Mouse (Mus musculus): Measurements from ENCODE around the gene Cdk10. TPM values are rescaled to one million over a fixed set of nuclear protein-coding genes. Genes with fewer than 3 reads are reported as not detected.
"Not testable (repeated sequence)": the region's sequence is repeated elsewhere in the genome, so short reads cannot be mapped to it uniquely, and the experiment has no call there.

Gene Cdk10
- polyA plus RNA-seq, 1 experiment from 2014 or later: 23.4 TPM

GRCm38 (mm10) chr8:123257114-123257513, 32.5 kb downstream of the Cdk10 start:
- Histone ChIP-seq H3K4me3 (ENCODE audit: low read depth, low read length) (no peak overlapping the region), H3K4me1 (ENCODE audit: insufficient read depth, low read depth, low read length) (peaks cover 10% of the 10 kb centered on the region), H3K9ac (replicated peaks; ENCODE audit: low read depth) (no peak overlapping the region), H3K9me3 (ENCODE audit: low read length) (no peaks in the 10 kb centered on the region), H3K27me3 (replicated peaks; ENCODE audit: insufficient read depth, low read length) (no peaks in the 10 kb centered on the region), H3K4me2 (replicated peaks; ENCODE audit: low read depth, low read length) (no peak overlapping the region), H3K27ac (ENCODE audit: low read length) (no peak overlapping the region), H3K36me3 (ENCODE audit: insufficient read depth, low read length) (peaks cover 38% of the 10 kb centered on the region; the same call in 1 of the 2 replicates)
- 87% methylated on average over 3 of the region's 3 CpGs for WGBS
- no peak for ATAC-seq
- no peak for DNase-seq (ENCODE audit: low spot score)
- TF ChIP-seq CTCF (IDR thresholded peaks at IDR 0.05): no peak
- no peak for TF ChIP-seq EP300 (IDR thresholded peaks at IDR 0.05)

- 87% methylated on average over 7 of the region's 8 CpGs for WGBS
- H3K27ac ChIP-seq (ENCODE audit: low read length); H3K9me3 ChIP-seq (ENCODE audit: low read length); H3K4me2 ChIP-seq (replicated peaks; ENCODE audit: low read depth, low read length); H3K9ac ChIP-seq (replicated peaks; ENCODE audit: low read depth); H3K4me1 ChIP-seq (ENCODE audit: insufficient read depth, low read depth, low read length); H3K27me3 ChIP-seq (replicated peaks; ENCODE audit: insufficient read depth, low read length); H3K4me3 ChIP-seq (ENCODE audit: low read depth, low read length); DNase-seq (ENCODE audit: low spot score); ATAC-seq: not testable (repeated sequence)
- peaks cover 38% of the 10 kb centered on the region; the same call in 1 of the 2 replicates for H3K36me3 ChIP-seq (ENCODE audit: insufficient read depth, low read length)
Observed at GRCm38 (mm10) chr8:123257593-123257992, 33.0 kb downstream of the Cdk10 start.

- H3K4me3 ChIP-seq (ENCODE audit: low read depth, low read length): no peak overlapping the region
- TF ChIP-seq EP300 (IDR thresholded peaks at IDR 0.05): no peak
- no peak for TF ChIP-seq CTCF (IDR thresholded peaks at IDR 0.05)
- no peak overlapping the region for H3K4me2 ChIP-seq (replicated peaks; ENCODE audit: low read depth, low read length)
- 72% methylated on average over 14 of the region's 14 CpGs for WGBS
- H3K4me1 ChIP-seq (ENCODE audit: insufficient read depth, low read depth, low read length): no peaks in the 10 kb centered on the region
- H3K9me3 ChIP-seq (ENCODE audit: low read length): no peaks in the 10 kb centered on the region
- no peak for ATAC-seq
- no peaks in the 10 kb centered on the region for H3K27me3 ChIP-seq (replicated peaks; ENCODE audit: insufficient read depth, low read length)
- no peak overlapping the region for H3K9ac ChIP-seq (replicated peaks; ENCODE audit: low read depth)
- DNase-seq (ENCODE audit: low spot score): no peak
- H3K36me3 ChIP-seq (ENCODE audit: insufficient read depth, low read length): peaks cover 21% of the 10 kb centered on the region
- no peak overlapping the region for H3K27ac ChIP-seq (ENCODE audit: low read length)
Observed at GRCm38 (mm10) chr8:123267926-123268656, 43.4 kb downstream of the Cdk10 start.

DNA sequence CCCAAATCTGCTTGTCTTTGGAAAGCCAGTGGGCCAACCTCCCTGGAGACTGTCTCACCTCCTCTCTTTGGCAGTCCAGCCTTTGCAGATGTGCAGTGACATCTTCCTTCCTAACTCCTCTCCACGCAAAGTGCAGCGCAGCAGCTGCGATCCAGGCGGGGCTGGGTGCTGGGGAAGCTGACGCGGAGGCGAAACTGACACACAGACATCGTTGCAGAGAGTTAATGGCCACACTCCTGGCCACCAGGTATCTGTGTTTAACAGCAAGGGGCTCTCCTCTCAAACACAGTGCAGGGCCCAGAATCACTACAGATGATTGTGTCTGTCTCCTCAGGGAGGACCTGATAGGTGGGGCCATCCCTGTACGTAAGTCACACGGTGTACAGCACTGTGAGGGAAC, 46.5 kb downstream of the Cdk10 start:
- H3K4me2 ChIP-seq (replicated peaks; ENCODE audit: low read depth, low read length): no peak overlapping the region
- DNase-seq (ENCODE audit: low spot score) (no peak), ATAC-seq (no peak)
- H3K27me3 ChIP-seq (replicated peaks; ENCODE audit: insufficient read depth, low read length): no peaks in the 10 kb centered on the region
- no peak overlapping the region for H3K27ac ChIP-seq (ENCODE audit: low read length)
- no peak for TF ChIP-seq CTCF (IDR thresholded peaks at IDR 0.05)
- no peak for TF ChIP-seq EP300 (IDR thresholded peaks at IDR 0.05)
- no peak overlapping the region for H3K4me3 ChIP-seq (ENCODE audit: low read depth, low read length)
- peaks cover 21% of the 10 kb centered on the region for H3K36me3 ChIP-seq (ENCODE audit: insufficient read depth, low read length)
- WGBS: 88% methylated on average over 10 of the region's 10 CpGs
- no peak overlapping the region for H3K9ac ChIP-seq (replicated peaks; ENCODE audit: low read depth)
- no peaks in the 10 kb centered on the region for H3K9me3 ChIP-seq (ENCODE audit: low read length)
- no peaks in the 10 kb centered on the region for H3K4me1 ChIP-seq (ENCODE audit: insufficient read depth, low read depth, low read length)

- Histone ChIP-seq H3K4me1 (ENCODE audit: insufficient read depth, low read depth, low read length) (no peaks in the 10 kb centered on the region), H3K9ac (replicated peaks; ENCODE audit: low read depth) (no peak overlapping the region), H3K4me3 (ENCODE audit: low read depth, low read length) (no peak overlapping the region), H3K27me3 (replicated peaks; ENCODE audit: insufficient read depth, low read length) (no peaks in the 10 kb centered on the region), H3K27ac (ENCODE audit: low read length) (no peak overlapping the region), H3K36me3 (ENCODE audit: insufficient read depth, low read length) (peaks cover 15% of the 10 kb centered on the region), H3K9me3 (ENCODE audit: low read length) (no peaks in the 10 kb centered on the region), H3K4me2 (replicated peaks; ENCODE audit: low read depth, low read length) (no peak overlapping the region)
- no peak for ATAC-seq
- no peak for DNase-seq (ENCODE audit: low spot score)
- 49% methylated on average over 4 of the region's 4 CpGs for WGBS
- TF ChIP-seq CTCF (IDR thresholded peaks at IDR 0.05) (no peak), EP300 (IDR thresholded peaks at IDR 0.05) (no peak)
Observed at GRCm38 (mm10) chr8:123271901-123272300, 47.3 kb downstream of the Cdk10 start.

- no peaks in the 10 kb centered on the region for H3K9me3 ChIP-seq (ENCODE audit: low read length)
- DNase-seq (ENCODE audit: low spot score) (no peak), ATAC-seq (no peak)
- peaks cover 6% of the 10 kb centered on the region; the same call in 1 of the 2 replicates for H3K36me3 ChIP-seq (ENCODE audit: insufficient read depth, low read length)
- 85% methylated on average over 5 of the region's 5 CpGs for whole genome bisulfite sequencing
- H3K27me3 ChIP-seq (replicated peaks; ENCODE audit: insufficient read depth, low read length): no peaks in the 10 kb centered on the region
- H3K4me1 ChIP-seq (ENCODE audit: insufficient read depth, low read depth, low read length): no peaks in the 10 kb centered on the region
- H3K4me2 ChIP-seq (replicated peaks; ENCODE audit: low read depth, low read length): no peak overlapping the region
- H3K27ac ChIP-seq (ENCODE audit: low read length): no peak overlapping the region
- H3K4me3 ChIP-seq (ENCODE audit: low read depth, low read length): no peak overlapping the region
- TF ChIP-seq CTCF (IDR thresholded peaks at IDR 0.05) (no peak), EP300 (IDR thresholded peaks at IDR 0.05) (no peak)
- H3K9ac ChIP-seq (replicated peaks; ENCODE audit: low read depth): no peak overlapping the region
Observed at GRCm38 (mm10) chr8:123274447-123274846, 49.8 kb downstream of the Cdk10 start.
